Mouse (Mus musculus) yolk sac, embryonic 10.5 days (tissue): ENCODE measurements around the gene Cd2ap.
"Not testable (repeated sequence)": the region's sequence is repeated elsewhere in the genome, so short reads cannot be mapped to it uniquely, and the experiment has no call there.

Experiments
- DNase-seq: peaks from one replicate; pipeline ENCODE4 v3.0.0-alpha.2; 2017; ENCODE audit warnings: low spot score

Gene Cd2ap

GRCm38 (mm10) chr17:42876001-42876903 lies at the start of gene Cd2ap:
Cd2ap (minus strand) TSS chr17:42876665.
- peak; percentile 93 for DNase-seq

DNA sequence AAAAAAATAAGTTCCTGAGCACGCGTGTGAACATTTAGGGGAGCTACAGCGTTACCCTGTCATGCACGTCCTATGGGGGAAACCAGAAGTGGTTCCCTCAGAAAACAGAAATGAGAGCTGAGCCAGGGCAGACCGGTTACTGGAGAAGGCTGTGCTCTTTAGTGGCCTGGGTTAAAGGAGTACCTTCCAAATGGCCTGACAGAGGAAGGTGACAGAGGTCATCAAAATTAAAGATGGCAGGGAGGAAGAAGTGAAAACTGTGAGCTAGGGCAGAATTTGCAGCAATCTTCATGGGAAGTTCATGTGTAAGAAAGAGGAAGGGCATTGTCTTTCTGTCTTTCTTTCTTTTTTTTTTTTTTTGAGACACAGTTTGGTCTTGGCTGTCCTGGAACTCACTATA lies 48.3 kb upstream of the Cd2ap start:
- no peak for DNase-seq

GRCm38 (mm10) chr17:42918810-42919209 lies 42.3 kb upstream of the Cd2ap start:
- no peak for DNase-seq

GRCm38 (mm10) chr17:42914726-42915125 lies 38.3 kb upstream of the Cd2ap start:
- no peak for DNase-seq

DNA sequence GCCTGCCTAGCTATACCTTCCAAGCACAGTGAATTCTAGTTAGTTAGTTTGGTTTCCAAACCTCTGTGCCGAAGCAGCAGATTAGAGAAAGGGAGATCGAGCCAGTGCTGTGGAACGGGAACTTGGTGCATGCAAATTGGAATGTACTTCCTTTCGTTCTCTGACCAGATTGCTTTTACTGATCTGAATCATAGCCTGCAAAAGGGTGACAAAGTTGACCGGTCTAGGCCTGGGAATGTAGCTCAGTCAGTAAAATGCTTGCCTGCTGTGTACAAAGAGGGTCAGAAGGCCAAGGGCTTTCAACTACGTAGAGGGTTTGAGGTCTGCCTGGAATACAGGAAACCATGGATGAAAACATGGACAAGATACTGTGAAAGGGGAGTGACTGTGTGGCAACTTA lies 35.7 kb upstream of the Cd2ap start:
- peak; percentile 61 for DNase-seq

- peak; percentile 10 for DNase-seq
Measured at GRCm38 (mm10) chr17:42910476-42910875, 34.0 kb upstream of the Cd2ap start.

GRCm38 (mm10) chr17:42909376-42909775 lies 32.9 kb upstream of the Cd2ap start:
- DNase-seq = peak; percentile 79

DNA sequence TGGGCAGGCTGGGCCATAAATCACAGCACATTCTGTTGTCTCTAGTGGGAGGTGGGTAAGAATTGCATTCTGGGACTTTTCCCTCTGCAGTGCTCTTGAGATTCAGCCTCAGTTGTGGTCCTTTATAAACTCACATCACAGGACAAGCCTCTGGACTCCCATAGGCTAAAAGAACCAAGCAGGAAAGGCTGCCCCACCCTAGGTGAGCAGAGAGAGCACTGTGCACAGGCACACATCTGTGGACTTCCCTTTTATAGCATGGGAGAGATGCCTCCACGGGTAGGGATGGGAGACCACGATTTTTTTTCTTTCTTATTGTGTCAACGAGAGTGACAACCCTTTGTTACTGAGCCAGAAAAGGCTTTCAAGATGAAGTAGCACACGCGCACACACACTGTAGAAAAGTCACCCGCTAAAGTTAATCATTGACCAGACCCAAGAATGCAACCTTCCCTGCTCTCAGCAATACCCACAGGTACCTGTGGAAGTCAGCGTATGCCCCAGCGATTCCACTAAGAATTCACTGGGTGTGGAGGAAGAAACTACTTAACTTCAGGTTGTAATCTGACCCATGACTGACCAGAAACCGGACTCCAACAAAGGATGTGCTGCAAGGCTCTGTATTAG lies 32.4 kb upstream of the Cd2ap start:
- DNase-seq = peak; percentile 83

DNA sequence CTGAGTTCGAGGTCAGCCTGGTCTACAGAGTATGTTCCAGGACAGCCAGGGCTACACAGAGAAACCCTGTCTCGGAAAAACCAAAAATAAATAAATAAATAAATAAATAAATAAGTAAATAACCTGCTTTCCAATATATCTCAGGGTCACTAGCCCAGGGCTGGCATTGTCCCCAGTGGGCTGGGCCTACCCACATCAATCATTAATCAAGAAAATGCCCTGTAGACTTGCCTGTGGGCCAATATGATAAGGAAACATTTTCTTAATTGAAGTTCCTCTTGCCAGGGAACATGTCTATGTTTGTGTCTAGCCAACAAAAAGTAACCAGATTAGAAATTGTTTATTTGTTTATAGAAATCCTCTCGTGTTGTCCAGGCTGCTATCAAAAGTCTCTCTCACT lies 31.7 kb upstream of the Cd2ap start:
- DNase-seq = no peak

DNA sequence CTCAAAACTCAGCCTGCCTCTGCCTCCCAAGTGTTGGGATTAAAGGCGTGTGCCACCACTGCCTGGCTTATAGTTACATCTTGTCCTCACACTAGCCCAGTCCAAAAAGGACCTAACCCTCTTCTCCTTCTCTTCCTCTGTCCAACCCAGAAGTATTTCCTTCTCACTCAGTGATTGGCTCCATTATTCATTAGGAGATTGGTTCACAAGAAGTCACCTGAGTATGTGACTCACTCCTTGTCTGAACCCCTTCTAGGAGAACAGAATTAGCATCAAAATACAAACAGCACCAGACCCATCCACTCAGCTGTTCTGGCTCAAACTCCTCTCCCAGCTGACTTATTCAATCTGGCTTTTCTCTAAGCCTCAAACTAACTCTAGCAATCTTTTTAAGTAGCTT lies 30.0 kb upstream of the Cd2ap start:
- not testable (repeated sequence) for DNase-seq

- DNase-seq = no peak
Measured at GRCm38 (mm10) chr17:42905919-42906318, 29.5 kb upstream of the Cd2ap start.

- DNase-seq = no peak
Measured at GRCm38 (mm10) chr17:42900795-42901194, 24.3 kb upstream of the Cd2ap start.

- no peak for DNase-seq
Measured at GRCm38 (mm10) chr17:42887282-42887707, 10.8 kb upstream of the Cd2ap start.

- peak; percentile 58 for DNase-seq
Measured at GRCm38 (mm10) chr17:42885091-42885501, 8.6 kb upstream of the Cd2ap start.

DNA sequence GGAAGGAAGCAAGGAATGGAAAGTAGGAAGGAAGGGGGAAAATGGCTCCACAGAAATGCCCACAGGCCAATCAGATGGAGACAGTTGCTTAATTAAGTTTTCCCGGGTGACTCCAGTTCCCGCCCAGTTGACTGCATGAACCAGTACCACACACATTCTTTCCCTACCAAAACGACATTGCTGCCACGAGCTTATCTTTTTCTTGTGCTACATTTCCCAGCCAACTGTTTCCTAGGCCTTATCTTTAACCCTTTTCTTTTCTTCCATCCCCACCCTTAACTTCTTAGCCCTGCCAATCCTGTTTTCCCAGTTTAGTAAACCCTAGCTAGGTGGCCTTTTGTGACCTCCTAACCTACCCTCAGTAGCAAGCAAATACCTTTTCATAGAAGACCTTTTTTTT lies 7.9 kb upstream of the Cd2ap start:
- DNase-seq = no peak

DNA sequence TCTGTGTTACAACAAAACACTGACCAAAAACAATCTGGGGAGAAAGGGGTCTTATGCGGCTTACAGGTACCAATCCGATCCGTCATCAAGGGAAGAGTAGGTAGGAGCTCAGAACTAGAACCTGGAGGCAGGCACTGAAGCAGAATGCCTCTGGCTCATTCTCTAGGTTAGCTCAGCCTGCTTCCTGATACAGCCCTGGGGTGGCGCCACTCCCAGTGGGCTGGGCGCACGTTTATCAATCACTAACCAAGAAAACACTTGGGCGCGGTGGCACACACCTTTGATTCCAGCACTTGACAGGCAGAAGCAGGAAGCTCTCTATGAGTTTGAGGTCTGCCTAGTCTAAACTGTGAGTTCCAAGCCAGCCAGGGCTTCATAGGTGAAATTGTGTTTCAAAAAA lies 7.3 kb upstream of the Cd2ap start:
- peak; percentile 50 for DNase-seq

- DNase-seq = no peak
Measured at GRCm38 (mm10) chr17:42883315-42883714, 6.8 kb upstream of the Cd2ap start.

DNA sequence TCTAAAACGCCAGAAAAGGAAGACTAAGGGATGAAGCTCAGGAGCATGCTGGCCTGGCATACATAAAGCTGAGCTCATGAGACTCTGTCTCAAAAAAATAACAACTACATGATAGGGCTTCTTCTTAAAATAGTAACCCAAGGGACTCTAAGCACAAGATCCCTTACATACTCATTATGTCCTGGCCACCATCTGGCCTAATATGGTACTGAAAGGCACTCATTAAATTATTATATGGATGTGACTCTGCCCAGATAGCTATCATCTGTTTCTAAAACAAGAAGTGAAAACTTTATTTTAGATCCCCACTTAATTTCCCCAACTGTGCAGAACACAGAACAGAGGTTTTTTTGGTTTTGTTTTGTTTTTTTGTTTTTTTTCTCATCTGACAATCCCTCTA lies 6.4 kb upstream of the Cd2ap start:
- DNase-seq = no peak

DNA sequence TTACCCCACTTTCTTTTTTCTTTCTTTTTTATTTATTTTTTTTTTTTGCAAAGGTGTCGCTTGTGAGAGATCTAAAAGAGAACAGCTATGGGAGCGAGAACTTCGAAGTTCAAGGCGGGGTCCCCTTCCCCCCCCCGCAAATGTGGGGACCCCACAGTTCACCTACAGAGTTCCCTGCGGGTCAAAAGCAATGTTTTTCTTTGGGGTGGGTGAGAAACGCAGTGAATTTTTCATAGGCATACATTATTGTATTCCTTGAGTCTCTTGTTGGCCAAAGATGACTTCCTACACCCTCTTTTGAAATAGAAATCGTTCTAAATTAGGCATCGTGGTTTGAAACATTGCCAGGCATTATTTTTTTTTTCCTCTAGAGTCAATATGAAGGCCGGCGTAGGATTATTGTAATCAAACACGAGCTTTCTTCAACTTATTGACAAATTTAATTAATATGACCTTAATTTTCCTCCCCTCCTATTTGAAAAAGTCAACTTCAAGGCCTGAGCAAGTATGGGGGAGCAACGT lies 500 bp upstream of the Cd2ap start:
- no peak for DNase-seq

DNA sequence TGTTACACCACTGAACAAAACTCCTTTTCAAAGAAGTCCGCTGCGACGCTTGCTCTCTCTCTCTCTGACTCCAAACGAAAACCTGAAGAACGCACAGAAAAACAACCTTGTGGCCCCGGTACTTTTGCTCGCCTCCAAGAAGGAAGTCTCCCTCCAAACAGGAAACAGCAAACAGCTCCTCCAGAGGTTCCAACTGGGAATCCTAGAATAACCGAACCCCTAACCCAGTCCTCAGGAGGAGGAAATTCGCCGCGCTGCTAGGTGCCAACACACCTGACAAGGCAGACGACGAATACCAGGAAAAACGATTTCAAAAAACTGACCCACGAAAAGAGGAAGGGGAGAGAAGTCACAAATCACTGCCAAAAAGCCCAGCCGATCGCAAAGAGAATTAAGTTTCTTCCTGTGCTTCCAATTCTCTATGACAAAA lies 879 bp downstream of the Cd2ap start:
- peak; percentile 70 for DNase-seq

DNA sequence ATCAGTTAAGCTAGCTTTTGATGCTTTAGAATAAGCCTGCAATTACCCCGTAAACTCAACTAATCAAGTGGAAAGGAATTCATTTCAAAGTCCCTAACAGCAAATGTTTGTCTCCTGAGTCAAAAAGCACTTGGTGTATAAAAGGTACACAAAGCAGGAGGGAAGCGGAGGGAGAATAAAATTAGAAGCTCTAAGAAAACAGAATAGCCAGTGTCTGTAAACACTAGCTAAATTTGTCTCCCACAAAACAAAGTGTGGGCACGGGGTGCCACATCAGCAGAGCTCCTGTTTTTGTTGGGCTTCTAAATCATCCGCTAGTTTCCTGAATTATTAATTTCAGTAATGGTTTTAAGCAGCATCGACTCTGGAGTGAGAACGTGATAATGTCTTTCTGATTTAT lies 1.4 kb downstream of the Cd2ap start:
- no peak for DNase-seq

GRCm38 (mm10) chr17:42870465-42870864 lies 6.0 kb downstream of the Cd2ap start:
- DNase-seq = no peak

DNA sequence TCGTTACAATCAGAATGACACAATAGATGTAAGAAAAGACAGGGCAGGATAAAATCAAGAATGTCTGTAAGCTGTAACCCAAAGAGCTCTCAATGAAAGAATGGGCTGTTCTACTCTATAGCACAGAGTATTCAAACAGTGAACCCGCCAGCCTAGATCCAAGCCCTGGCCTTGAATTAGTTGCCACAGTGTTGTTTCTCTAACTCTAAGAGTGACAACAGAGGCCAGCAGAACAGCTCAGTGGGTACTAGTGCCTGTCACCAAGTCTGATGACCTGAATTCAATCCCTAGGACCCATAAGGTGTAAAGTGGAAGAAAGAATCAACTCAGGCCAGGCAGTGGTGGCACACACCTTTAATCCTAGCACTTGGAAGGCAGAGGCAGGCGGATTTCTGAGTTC lies 13.3 kb downstream of the Cd2ap start:
- DNase-seq = no peak
